Mouse (Mus musculus): ENCODE measurements at regions not wholly inside any gene's neighbourhood (a gene's known extent, or its start where the extent isn't known, plus 50 kb on each side); places are given as distances from the start of the nearest gene placed in this dataset.

- Histone ChIP-seq H3K4me3 (replicated peaks; ENCODE audit: low read length) (no peak overlapping the region), H3K27ac (replicated peaks; ENCODE audit: low read depth, low read length) (no peak overlapping the region), H3K36me3 (ENCODE audit: control insufficient read depth, insufficient read depth, low read length) (no peaks in the 10 kb centered on the region), H3K9me3 (ENCODE audit: control insufficient read depth, low read length) (no peaks in the 10 kb centered on the region), H3K27me3 (ENCODE audit: control insufficient read depth, insufficient read depth, low read length) (no peaks in the 10 kb centered on the region), H3K4me2 (replicated peaks; ENCODE audit: low read depth, low read length, severe bottlenecking) (no peak overlapping the region), H3K9ac (ENCODE audit: low read depth, low read length, severe bottlenecking) (no peak overlapping the region), H3K4me1 (ENCODE audit: control insufficient read depth, insufficient read depth, low read length) (no peaks in the 10 kb centered on the region)
- ATAC-seq (ENCODE audit: low FRiP score, low read depth) (no peak), DNase-seq (ENCODE audit: low spot score) (no peak)
- 89% methylated on average over 4 of the region's 4 CpGs for WGBS
- no peak for TF ChIP-seq POLR2A (IDR thresholded peaks at IDR 0.05; ENCODE audit: borderline replicate concordance, extremely low read depth, insufficient read depth, insufficient read length)
These were observed 607.6 kb downstream of the Nebl start for GRCm38 (mm10) chr2:17123626-17124025.

DNA sequence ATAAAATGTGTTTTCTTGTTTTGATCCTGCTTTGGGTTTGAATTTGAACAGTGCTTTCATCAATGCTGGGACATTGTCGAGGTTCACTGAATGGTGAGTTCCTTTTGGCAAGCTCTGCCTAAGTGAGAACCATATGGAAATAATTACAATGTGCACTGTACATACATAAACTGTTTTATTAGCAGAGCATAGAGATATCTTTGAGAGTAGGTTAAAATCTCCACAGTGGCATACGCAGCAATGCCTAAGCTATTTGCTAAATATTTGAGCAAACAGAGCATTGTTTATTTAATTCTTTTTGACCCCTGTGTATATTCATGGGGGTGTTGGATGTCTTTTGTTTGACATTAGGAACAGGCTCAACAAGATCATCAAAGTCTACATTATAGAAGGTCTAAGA lies 614.0 kb downstream of the Nebl start:
- no peak for ATAC-seq (ENCODE audit: low FRiP score, low read depth)

GRCm38 (mm10) chr2:17111177-17111576 lies 620.1 kb downstream of the Nebl start:
- no peaks in the 10 kb centered on the region for H3K36me3 ChIP-seq (ENCODE audit: control insufficient read depth, insufficient read depth, low read length)
- ATAC-seq (ENCODE audit: low FRiP score, low read depth) (no peak), DNase-seq (ENCODE audit: low spot score) (no peak)
- no peak overlapping the region for H3K9ac ChIP-seq (ENCODE audit: low read depth, low read length, severe bottlenecking)
- no peaks in the 10 kb centered on the region for H3K9me3 ChIP-seq (ENCODE audit: control insufficient read depth, low read length)
- no peak overlapping the region for H3K4me2 ChIP-seq (replicated peaks; ENCODE audit: low read depth, low read length, severe bottlenecking)
- H3K27ac ChIP-seq (replicated peaks; ENCODE audit: low read depth, low read length), result no peak overlapping the region
- WGBS, result 13% methylated on average over 1 of the region's 1 CpGs
- TF ChIP-seq POLR2A (IDR thresholded peaks at IDR 0.05; ENCODE audit: borderline replicate concordance, extremely low read depth, insufficient read depth, insufficient read length), result no peak
- no peaks in the 10 kb centered on the region for H3K27me3 ChIP-seq (ENCODE audit: control insufficient read depth, insufficient read depth, low read length)
- H3K4me3 ChIP-seq (replicated peaks; ENCODE audit: low read length), result no peak overlapping the region
- H3K4me1 ChIP-seq (ENCODE audit: control insufficient read depth, insufficient read depth, low read length), result no peaks in the 10 kb centered on the region

More for the DNA sequence above, 614.0 kb downstream of the Nebl start:
- Histone ChIP-seq H3K27ac (replicated peaks; ENCODE audit: low read depth, low read length) (no peak overlapping the region), H3K4me2 (replicated peaks; ENCODE audit: low read depth, low read length, severe bottlenecking) (no peak overlapping the region), H3K4me3 (replicated peaks; ENCODE audit: low read length) (no peak overlapping the region), H3K36me3 (ENCODE audit: control insufficient read depth, insufficient read depth, low read length) (no peaks in the 10 kb centered on the region), H3K27me3 (ENCODE audit: control insufficient read depth, insufficient read depth, low read length) (no peaks in the 10 kb centered on the region), H3K9ac (ENCODE audit: low read depth, low read length, severe bottlenecking) (no peak overlapping the region), H3K9me3 (ENCODE audit: control insufficient read depth, low read length) (no peaks in the 10 kb centered on the region), H3K4me1 (ENCODE audit: control insufficient read depth, insufficient read depth, low read length) (no peaks in the 10 kb centered on the region; the same call in 1 of the 2 replicates)
- 22% methylated on average over 2 of the region's 2 CpGs for WGBS
- no peak for TF ChIP-seq POLR2A (IDR thresholded peaks at IDR 0.05; ENCODE audit: borderline replicate concordance, extremely low read depth, insufficient read depth, insufficient read length)
- peak; percentile 36 for DNase-seq (ENCODE audit: low spot score)

GRCm38 (mm10) chr2:17101161-17101560 lies 630.1 kb downstream of the Nebl start:
- Histone ChIP-seq H3K27ac (replicated peaks; ENCODE audit: low read depth, low read length) (no peak overlapping the region), H3K36me3 (ENCODE audit: control insufficient read depth, insufficient read depth, low read length) (no peaks in the 10 kb centered on the region), H3K4me2 (replicated peaks; ENCODE audit: low read depth, low read length, severe bottlenecking) (no peak overlapping the region), H3K27me3 (ENCODE audit: control insufficient read depth, insufficient read depth, low read length) (no peaks in the 10 kb centered on the region), H3K9ac (ENCODE audit: low read depth, low read length, severe bottlenecking) (no peak overlapping the region), H3K9me3 (ENCODE audit: control insufficient read depth, low read length) (peaks cover 16% of the 10 kb centered on the region), H3K4me1 (ENCODE audit: control insufficient read depth, insufficient read depth, low read length) (no peaks in the 10 kb centered on the region), H3K4me3 (replicated peaks; ENCODE audit: low read length) (no peak overlapping the region)
- no peak for TF ChIP-seq POLR2A (IDR thresholded peaks at IDR 0.05; ENCODE audit: borderline replicate concordance, extremely low read depth, insufficient read depth, insufficient read length)
- ATAC-seq (ENCODE audit: low FRiP score, low read depth) (no peak), DNase-seq (ENCODE audit: low spot score) (no peak)

- no peaks in the 10 kb centered on the region for H3K4me1 ChIP-seq (ENCODE audit: control insufficient read depth, insufficient read depth, low read length)
- H3K36me3 ChIP-seq (ENCODE audit: control insufficient read depth, insufficient read depth, low read length), result no peaks in the 10 kb centered on the region
- peaks cover 16% of the 10 kb centered on the region for H3K9me3 ChIP-seq (ENCODE audit: control insufficient read depth, low read length)
- no peak for DNase-seq (ENCODE audit: low spot score)
- TF ChIP-seq POLR2A (IDR thresholded peaks at IDR 0.05; ENCODE audit: borderline replicate concordance, extremely low read depth, insufficient read depth, insufficient read length), result no peak
- ATAC-seq (ENCODE audit: low FRiP score, low read depth), result no peak
- H3K4me3 ChIP-seq (replicated peaks; ENCODE audit: low read length), result no peak overlapping the region
- 63% methylated on average over 13 of the region's 20 CpGs for WGBS
- no peak overlapping the region for H3K4me2 ChIP-seq (replicated peaks; ENCODE audit: low read depth, low read length, severe bottlenecking)
- no peak overlapping the region for H3K27ac ChIP-seq (replicated peaks; ENCODE audit: low read depth, low read length)
- H3K27me3 ChIP-seq (ENCODE audit: control insufficient read depth, insufficient read depth, low read length), result no peaks in the 10 kb centered on the region
- H3K9ac ChIP-seq (ENCODE audit: low read depth, low read length, severe bottlenecking), result no peak overlapping the region
These were observed 633.7 kb downstream of the Nebl start for GRCm38 (mm10) chr2:17097546-17097945.

- no peaks in the 10 kb centered on the region for H3K4me1 ChIP-seq (ENCODE audit: control insufficient read depth, insufficient read depth, low read length)
- H3K9me3 ChIP-seq (ENCODE audit: control insufficient read depth, low read length), result no peaks in the 10 kb centered on the region
- no peak overlapping the region for H3K9ac ChIP-seq (ENCODE audit: low read depth, low read length, severe bottlenecking)
- no peak for TF ChIP-seq POLR2A (IDR thresholded peaks at IDR 0.05; ENCODE audit: borderline replicate concordance, extremely low read depth, insufficient read depth, insufficient read length)
- no peaks in the 10 kb centered on the region for H3K27me3 ChIP-seq (ENCODE audit: control insufficient read depth, insufficient read depth, low read length)
- no peak overlapping the region for H3K4me2 ChIP-seq (replicated peaks; ENCODE audit: low read depth, low read length, severe bottlenecking)
- no peak for DNase-seq (ENCODE audit: low spot score)
- ATAC-seq (ENCODE audit: low FRiP score, low read depth), result no peak
- no peak overlapping the region for H3K27ac ChIP-seq (replicated peaks; ENCODE audit: low read depth, low read length)
- WGBS, result 76% methylated on average over 1 of the region's 1 CpGs
- H3K36me3 ChIP-seq (ENCODE audit: control insufficient read depth, insufficient read depth, low read length), result no peaks in the 10 kb centered on the region
- H3K4me3 ChIP-seq (replicated peaks; ENCODE audit: low read length), result no peak overlapping the region
These were observed 639.8 kb downstream of the Nebl start for GRCm38 (mm10) chr2:17091454-17091853.

Data from limb, embryonic 14.5 days (tissue).